Mouse (Mus musculus): ENCODE data around the gene Btbd3. TPM values are rescaled to one million over a fixed set of nuclear protein-coding genes. Genes with fewer than 3 reads are reported as not detected.
A peak's percentile ranks its signal among the peaks of the same experiment; 100 is the strongest.
"Not testable (repeated sequence)": the region's sequence is repeated elsewhere in the genome, so short reads cannot be mapped to it uniquely, and the experiment has no call there.

The Btbd3 gene
- polyA plus RNA-seq, 1 experiment: 6.7 TPM

GRCm38 (mm10) chr2:138294286-138294685, 37.9 kb downstream of the Btbd3 start:
- peaks cover 9% of the 10 kb centered on the region; the same call in 1 of the 2 replicates for H3K4me1 ChIP-seq (ENCODE audit: control insufficient read depth, insufficient read depth, low read length)
- WGBS: 59% methylated on average over 3 of the region's 3 CpGs
- no peaks in the 10 kb centered on the region for H3K36me3 ChIP-seq (ENCODE audit: control insufficient read depth, insufficient read depth, low read length)
- H3K4me3 ChIP-seq (ENCODE audit: insufficient read depth, low read depth, low read length): no peak overlapping the region
- no peaks in the 10 kb centered on the region for H3K27me3 ChIP-seq (replicated peaks; ENCODE audit: control insufficient read depth, insufficient read depth, low read length)
- H3K27ac ChIP-seq (ENCODE audit: insufficient read depth, low read depth, low read length): peak overlapping the region; percentile 35; the same call in 1 of the 2 replicates
- DNase-seq: peak; percentile 82
- TF ChIP-seq CTCF (conservative IDR thresholded peaks at IDR 0.05; ENCODE audit: insufficient read depth, insufficient read length, low read depth, low read length) (no peak), POLR2A (IDR thresholded peaks at IDR 0.05; ENCODE audit: low read depth, low read length) (no peak)

DNA sequence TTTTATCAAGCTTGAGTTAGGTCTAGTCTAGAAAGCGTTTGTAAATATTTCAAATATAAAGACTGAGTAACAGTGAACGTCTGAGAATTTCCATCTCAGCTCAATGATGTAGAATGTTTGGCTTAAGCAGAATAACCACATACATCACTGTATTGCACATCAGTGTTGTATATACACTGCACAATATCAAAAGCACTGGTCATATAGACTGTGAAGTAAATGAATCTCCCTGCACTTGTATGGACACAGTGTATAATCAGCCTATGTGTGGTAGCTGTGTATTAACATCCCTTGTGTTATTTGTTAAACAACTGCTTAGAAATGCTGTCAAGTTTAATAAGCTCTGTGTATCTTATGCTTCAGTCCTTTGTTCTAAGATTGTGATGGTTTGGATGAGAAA, 49.9 kb downstream of the Btbd3 start:
- 93% methylated on average over 2 of the region's 2 CpGs for whole genome bisulfite sequencing
- no peak overlapping the region for H3K27ac ChIP-seq (ENCODE audit: insufficient read depth, low read depth, low read length)
- no peaks in the 10 kb centered on the region for H3K4me1 ChIP-seq (ENCODE audit: control insufficient read depth, insufficient read depth, low read length)
- TF ChIP-seq CTCF (conservative IDR thresholded peaks at IDR 0.05; ENCODE audit: insufficient read depth, insufficient read length, low read depth, low read length) (no peak), POLR2A (IDR thresholded peaks at IDR 0.05; ENCODE audit: low read depth, low read length) (no peak)
- DNase-seq: no peak
- no peaks in the 10 kb centered on the region for H3K27me3 ChIP-seq (replicated peaks; ENCODE audit: control insufficient read depth, insufficient read depth, low read length)
- no peak overlapping the region for H3K4me3 ChIP-seq (ENCODE audit: insufficient read depth, low read depth, low read length)
- H3K36me3 ChIP-seq (ENCODE audit: control insufficient read depth, insufficient read depth, low read length): no peaks in the 10 kb centered on the region

DNA sequence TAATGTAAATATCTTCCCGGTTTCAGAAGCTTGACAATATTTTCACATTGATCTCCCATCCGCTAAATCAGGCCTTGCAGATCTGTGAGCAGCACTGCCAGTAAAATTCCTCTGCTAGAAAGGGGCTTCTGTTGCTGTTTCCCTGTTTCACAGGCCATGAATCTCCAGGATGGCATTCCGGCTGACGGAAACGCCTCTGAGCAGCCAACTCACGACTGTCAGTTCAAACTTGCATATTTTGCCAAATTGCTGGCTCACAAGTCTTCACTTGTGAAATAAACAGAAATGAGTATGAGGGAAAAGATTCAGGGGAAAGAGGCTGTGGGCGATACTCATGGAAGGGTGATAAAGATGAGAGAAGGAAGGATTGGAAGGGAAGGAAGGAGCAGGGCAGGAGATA, 59.3 kb downstream of the Btbd3 start:
- no peaks in the 10 kb centered on the region for H3K27me3 ChIP-seq (replicated peaks; ENCODE audit: control insufficient read depth, insufficient read depth, low read length)
- no peaks in the 10 kb centered on the region for H3K36me3 ChIP-seq (ENCODE audit: control insufficient read depth, insufficient read depth, low read length)
- no peak for DNase-seq
- H3K4me1 ChIP-seq (ENCODE audit: control insufficient read depth, insufficient read depth, low read length): no peaks in the 10 kb centered on the region
- H3K27ac ChIP-seq (ENCODE audit: insufficient read depth, low read depth, low read length): no peak overlapping the region
- TF ChIP-seq CTCF (conservative IDR thresholded peaks at IDR 0.05; ENCODE audit: insufficient read depth, insufficient read length, low read depth, low read length) (no peak), POLR2A (IDR thresholded peaks at IDR 0.05; ENCODE audit: low read depth, low read length) (no peak)
- WGBS: 52% methylated on average over 7 of the region's 7 CpGs
- H3K4me3 ChIP-seq (ENCODE audit: insufficient read depth, low read depth, low read length): no peak overlapping the region

DNA sequence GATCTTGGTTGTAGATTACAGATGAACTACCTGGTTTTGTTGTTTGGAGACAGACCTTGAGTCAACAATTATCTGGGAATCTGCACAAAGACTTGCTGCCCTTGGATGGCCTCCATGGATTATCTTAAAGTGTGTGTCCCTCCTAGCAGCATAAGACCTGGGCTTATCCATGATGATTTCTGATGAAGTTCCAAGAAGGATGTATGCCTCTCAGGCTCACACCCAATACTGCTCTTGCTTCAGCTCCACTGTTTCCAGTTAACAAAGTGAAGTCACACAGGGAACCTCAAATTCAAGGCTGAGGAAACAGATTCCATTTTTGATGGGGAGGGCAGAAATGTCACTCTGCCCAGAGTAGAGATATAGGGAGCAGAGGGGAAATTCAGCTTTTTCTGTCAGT, 64.0 kb downstream of the Btbd3 start:
- no peaks in the 10 kb centered on the region for H3K27me3 ChIP-seq (replicated peaks; ENCODE audit: control insufficient read depth, insufficient read depth, low read length)
- no peak overlapping the region for H3K27ac ChIP-seq (ENCODE audit: insufficient read depth, low read depth, low read length)
- no peaks in the 10 kb centered on the region for H3K36me3 ChIP-seq (ENCODE audit: control insufficient read depth, insufficient read depth, low read length)
- no peaks in the 10 kb centered on the region for H3K4me1 ChIP-seq (ENCODE audit: control insufficient read depth, insufficient read depth, low read length)
- DNase-seq: no peak
- TF ChIP-seq POLR2A (IDR thresholded peaks at IDR 0.05; ENCODE audit: low read depth, low read length) (no peak), CTCF (conservative IDR thresholded peaks at IDR 0.05; ENCODE audit: insufficient read depth, insufficient read length, low read depth, low read length) (no peak)
- no peak overlapping the region for H3K4me3 ChIP-seq (ENCODE audit: insufficient read depth, low read depth, low read length)

DNA sequence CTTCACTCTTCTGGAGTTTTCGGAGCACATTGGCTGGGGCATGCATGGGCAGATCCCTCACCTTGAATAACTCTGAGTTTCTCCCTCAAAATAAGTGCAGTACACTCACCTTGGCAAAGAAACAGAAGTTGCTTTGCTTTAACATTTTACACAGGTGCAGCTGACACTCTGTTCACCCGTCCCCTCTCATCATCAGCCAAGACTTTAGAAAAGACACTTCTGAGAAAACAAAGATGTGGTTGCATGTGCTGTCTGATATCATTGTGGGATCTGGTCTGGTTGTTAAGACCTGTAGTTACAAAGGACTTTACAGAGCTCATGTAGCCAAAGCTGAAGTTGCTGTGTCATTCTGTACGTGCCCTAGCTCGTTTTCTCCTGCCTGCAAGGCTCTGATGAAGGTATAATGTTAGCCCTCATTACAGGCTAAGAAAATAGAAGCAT, 64.7 kb downstream of the Btbd3 start:
- no peaks in the 10 kb centered on the region for H3K27me3 ChIP-seq (replicated peaks; ENCODE audit: control insufficient read depth, insufficient read depth, low read length)
- no peak overlapping the region for H3K4me3 ChIP-seq (ENCODE audit: insufficient read depth, low read depth, low read length)
- H3K4me1 ChIP-seq (ENCODE audit: control insufficient read depth, insufficient read depth, low read length): no peaks in the 10 kb centered on the region
- DNase-seq: no peak
- no peak for TF ChIP-seq CTCF (conservative IDR thresholded peaks at IDR 0.05; ENCODE audit: insufficient read depth, insufficient read length, low read depth, low read length)
- no peak for TF ChIP-seq POLR2A (IDR thresholded peaks at IDR 0.05; ENCODE audit: low read depth, low read length)
- WGBS: 60% methylated on average over 4 of the region's 4 CpGs
- no peak overlapping the region for H3K27ac ChIP-seq (ENCODE audit: insufficient read depth, low read depth, low read length)
- H3K36me3 ChIP-seq (ENCODE audit: control insufficient read depth, insufficient read depth, low read length): no peaks in the 10 kb centered on the region

GRCm38 (mm10) chr2:138322270-138323114, 66.1 kb downstream of the Btbd3 start:
- no peak for DNase-seq
- no peak overlapping the region for H3K27ac ChIP-seq (ENCODE audit: insufficient read depth, low read depth, low read length)
- WGBS: 50% methylated on average over 16 of the region's 16 CpGs
- H3K4me1 ChIP-seq (ENCODE audit: control insufficient read depth, insufficient read depth, low read length): no peaks in the 10 kb centered on the region
- H3K27me3 ChIP-seq (replicated peaks; ENCODE audit: control insufficient read depth, insufficient read depth, low read length): no peaks in the 10 kb centered on the region
- no peaks in the 10 kb centered on the region for H3K36me3 ChIP-seq (ENCODE audit: control insufficient read depth, insufficient read depth, low read length)
- no peak for TF ChIP-seq CTCF (conservative IDR thresholded peaks at IDR 0.05; ENCODE audit: insufficient read depth, insufficient read length, low read depth, low read length)
- no peak for TF ChIP-seq POLR2A (IDR thresholded peaks at IDR 0.05; ENCODE audit: low read depth, low read length)
- H3K4me3 ChIP-seq (ENCODE audit: insufficient read depth, low read depth, low read length): no peak overlapping the region

DNA sequence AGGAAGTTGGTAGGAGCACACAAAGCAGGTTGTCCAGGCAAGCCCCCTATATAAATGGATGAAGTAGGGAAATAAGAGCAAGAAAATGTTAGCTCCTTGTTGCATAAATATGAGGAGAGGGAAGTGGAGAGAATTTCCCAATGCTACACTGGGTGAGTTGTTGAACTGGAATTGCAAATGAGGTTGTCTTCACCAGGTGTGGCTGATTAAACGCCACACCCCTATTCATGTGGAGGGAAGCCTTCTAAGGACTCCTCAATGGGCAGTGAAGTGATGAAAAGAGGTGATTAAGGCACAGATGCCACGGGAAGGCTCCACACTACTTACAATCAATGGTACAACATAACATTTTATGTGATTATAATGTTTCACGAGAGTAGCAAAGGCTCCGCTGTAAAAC, 70.0 kb downstream of the Btbd3 start:
- Histone ChIP-seq H3K27me3 (replicated peaks; ENCODE audit: control insufficient read depth, insufficient read depth, low read length) (no peaks in the 10 kb centered on the region), H3K4me1 (ENCODE audit: control insufficient read depth, insufficient read depth, low read length) (no peaks in the 10 kb centered on the region), H3K4me3 (ENCODE audit: insufficient read depth, low read depth, low read length) (no peak overlapping the region), H3K27ac (ENCODE audit: insufficient read depth, low read depth, low read length) (no peak overlapping the region), H3K36me3 (ENCODE audit: control insufficient read depth, insufficient read depth, low read length) (no peaks in the 10 kb centered on the region)
- 67% methylated on average over 4 of the region's 4 CpGs for WGBS
- no peak for DNase-seq
- TF ChIP-seq CTCF (conservative IDR thresholded peaks at IDR 0.05; ENCODE audit: insufficient read depth, insufficient read length, low read depth, low read length): no peak
- no peak for TF ChIP-seq POLR2A (IDR thresholded peaks at IDR 0.05; ENCODE audit: low read depth, low read length)

DNA sequence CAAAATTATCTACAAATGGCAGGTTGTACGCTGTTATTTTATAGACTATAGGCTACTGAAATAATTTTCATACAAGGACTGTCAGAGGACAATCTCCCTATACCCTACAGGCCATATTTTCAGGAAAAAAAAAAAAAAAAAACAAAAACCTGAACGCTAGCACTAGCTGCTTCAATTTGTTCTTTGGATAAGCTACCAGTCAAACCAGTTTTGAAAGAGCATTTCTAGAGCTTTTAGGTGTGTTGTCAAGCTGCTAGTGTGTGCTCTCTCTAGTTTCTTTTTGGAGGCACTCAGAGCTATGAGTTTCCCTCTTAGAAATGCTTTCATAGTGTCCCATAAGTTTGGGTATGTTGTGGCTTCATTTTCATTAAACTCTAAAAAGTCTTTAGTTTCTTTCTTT, 77.8 kb downstream of the Btbd3 start:
- H3K4me1 ChIP-seq (ENCODE audit: control insufficient read depth, insufficient read depth, low read length); DNase-seq; H3K4me3 ChIP-seq (ENCODE audit: insufficient read depth, low read depth, low read length); H3K27me3 ChIP-seq (replicated peaks; ENCODE audit: control insufficient read depth, insufficient read depth, low read length); H3K36me3 ChIP-seq (ENCODE audit: control insufficient read depth, insufficient read depth, low read length); H3K27ac ChIP-seq (ENCODE audit: insufficient read depth, low read depth, low read length): not testable (repeated sequence)
- 86% methylated on average over 2 of the region's 2 CpGs for WGBS
